Mouse (Mus musculus): Measurements from ENCODE around the gene Zfp626. TPM values are rescaled to one million over a fixed set of nuclear protein-coding genes. Genes with fewer than 3 reads are reported as not detected.

Gene Zfp626
- total and polyA plus RNA-seq, 3 experiments, result 3.2 to 4.0 TPM; not detected in 1

DNA sequence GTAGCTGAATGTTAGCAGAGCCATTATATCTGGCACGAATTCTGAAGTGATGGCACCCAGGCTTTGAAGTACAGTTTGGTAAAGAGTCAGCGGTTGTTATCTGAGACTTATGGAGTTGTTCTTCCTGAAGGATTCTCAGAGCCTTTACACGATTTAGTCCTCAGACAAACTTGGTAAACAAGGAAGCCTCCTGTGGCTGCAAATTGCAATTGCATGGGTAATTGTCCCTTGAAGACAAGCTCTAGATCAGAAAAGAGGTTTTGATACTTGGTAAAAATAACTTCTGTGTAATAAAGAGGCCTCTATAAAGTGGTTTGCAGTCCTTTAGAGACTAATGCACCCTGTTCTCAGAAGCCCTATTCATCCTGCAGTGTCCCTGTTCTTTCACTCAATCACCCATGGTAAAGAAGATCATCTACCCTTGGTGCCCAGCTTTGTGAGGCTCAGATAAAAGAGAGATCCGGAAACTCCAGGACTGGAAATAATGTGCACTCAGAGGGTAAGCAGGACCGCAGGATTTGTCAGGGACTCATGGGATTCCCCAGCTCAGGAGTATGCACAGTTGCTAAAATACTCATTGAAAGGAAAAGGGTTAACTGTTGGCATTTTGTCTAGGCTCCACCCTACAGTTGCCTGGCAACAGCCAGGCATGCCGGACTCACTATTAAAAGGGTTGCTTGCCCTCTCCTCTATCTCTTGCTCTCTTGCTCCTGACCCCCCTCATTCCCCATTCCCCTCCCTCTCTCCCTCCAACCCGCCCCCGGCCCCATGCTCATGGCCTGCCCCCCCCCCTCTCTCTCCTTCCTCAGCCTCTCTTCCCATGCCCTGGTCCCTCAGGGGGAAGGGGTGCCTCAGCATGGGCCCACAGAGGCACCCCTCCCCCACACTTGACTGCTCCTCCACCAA, 8.8 kb upstream of the Zfp626 start:
- no peaks in the 10 kb centered on the region for H3K79me2 ChIP-seq (ENCODE audit: control insufficient read depth, insufficient read depth, low read length, poor library complexity)
- no peak overlapping the region for H3K27ac ChIP-seq (ENCODE audit: control insufficient read depth, low read depth, low read length)
- no peak overlapping the region for H3K9ac ChIP-seq (ENCODE audit: control insufficient read depth, low read depth, low read length, poor library complexity, severe bottlenecking)
- no peak overlapping the region for H3K4me3 ChIP-seq (ENCODE audit: control insufficient read depth in 1 of 2, insufficient read depth in 1 of 2, low read depth in 2 of 2, low read length in 2 of 2)
- no peaks in the 10 kb centered on the region for H3K36me3 ChIP-seq (ENCODE audit: control insufficient read depth in 1 of 2, insufficient read depth in 2 of 2, low read length in 2 of 2)
- no peaks in the 10 kb centered on the region; a peak in 1 of 4 replicates for H3K27me3 ChIP-seq (ENCODE audit: control insufficient read depth in 1 of 2, insufficient read depth in 2 of 2, low read length in 2 of 2)
- no peak for TF ChIP-seq ZNF384 (IDR thresholded peaks at IDR 0.05; ENCODE audit: low read depth, low read length)
- TF ChIP-seq HCFC1 (IDR thresholded peaks at IDR 0.05; ENCODE audit: low read depth, low read length), result no peak
- no peak for TF ChIP-seq CTCF (IDR thresholded peaks at IDR 0.05 in 2 of 3, conservative IDR thresholded peaks at IDR 0.05 in 1 of 3; ENCODE audit: control insufficient read depth in 1 of 3, insufficient read depth in 1 of 3, low read depth in 2 of 3, low read length in 3 of 3, poor library complexity in 1 of 3, severe bottlenecking in 1 of 3)
- no peak for TF ChIP-seq ZMIZ1 (IDR thresholded peaks at IDR 0.05; ENCODE audit: low read depth, low read length)
- TF ChIP-seq MYB (IDR thresholded peaks at IDR 0.05; ENCODE audit: low read depth, low read length), result no peak
- TF ChIP-seq TBP (IDR thresholded peaks at IDR 0.05; ENCODE audit: low read depth, low read length), result no peak
- TF ChIP-seq ZC3H11A (IDR thresholded peaks at IDR 0.05; ENCODE audit: low read depth, low read length), result no peak
- no peak for TF ChIP-seq CHD2 (IDR thresholded peaks at IDR 0.05; ENCODE audit: low read length)
- no peak for TF ChIP-seq MAFK (IDR thresholded peaks at IDR 0.05; ENCODE audit: borderline replicate concordance, low read depth, low read length)
- no peak for TF ChIP-seq MEF2A (IDR thresholded peaks at IDR 0.05; ENCODE audit: extremely low read depth, insufficient replicate concordance, low read depth, low read length, poor library complexity, severe bottlenecking)
- TF ChIP-seq KAT2A (conservative IDR thresholded peaks at IDR 0.05; ENCODE audit: low read depth, low read length), result no peak
- no peak for TF ChIP-seq RAD21 (IDR thresholded peaks at IDR 0.05; ENCODE audit: low read depth, low read length)
- no peak for TF ChIP-seq NELFE (IDR thresholded peaks at IDR 0.05; ENCODE audit: low read depth, low read length)
- TF ChIP-seq JUND (IDR thresholded peaks at IDR 0.05; ENCODE audit: low read depth, low read length), result no peak
- no peak for DNase-seq (ENCODE audit: low read depth, low spot score)
- no peaks in the 10 kb centered on the region for H3K4me1 ChIP-seq (ENCODE audit: control insufficient read depth in 1 of 2, insufficient read depth in 2 of 2, low read length in 2 of 2)
- no peaks in the 10 kb centered on the region for H3K9me3 ChIP-seq (replicated peaks; ENCODE audit: insufficient read depth, low read length)

GRCm38 (mm10) chr7:27801137-27801536, 5.9 kb upstream of the Zfp626 start:
- Histone ChIP-seq H3K27me3 (ENCODE audit: control insufficient read depth in 1 of 2, insufficient read depth in 2 of 2, low read length in 2 of 2) (no peaks in the 10 kb centered on the region), H3K4me1 (ENCODE audit: control insufficient read depth in 1 of 2, insufficient read depth in 2 of 2, low read length in 2 of 2) (no peaks in the 10 kb centered on the region), H3K4me3 (ENCODE audit: control insufficient read depth in 1 of 2, insufficient read depth in 1 of 2, low read depth in 2 of 2, low read length in 2 of 2) (no peak overlapping the region), H3K9ac (ENCODE audit: control insufficient read depth, low read depth, low read length, poor library complexity, severe bottlenecking) (no peak overlapping the region), H3K9me3 (replicated peaks; ENCODE audit: insufficient read depth, low read length) (no peaks in the 10 kb centered on the region), H3K79me2 (ENCODE audit: control insufficient read depth, insufficient read depth, low read length, poor library complexity) (peaks cover 11% of the 10 kb centered on the region), H3K27ac (ENCODE audit: control insufficient read depth, low read depth, low read length) (no peak overlapping the region), H3K36me3 (ENCODE audit: control insufficient read depth in 1 of 2, insufficient read depth in 2 of 2, low read length in 2 of 2) (peaks cover 0 to 6% of the 10 kb centered on the region in 2 experiments; a peak in 2 of 4 replicates)
- TF ChIP-seq ZC3H11A (IDR thresholded peaks at IDR 0.05; ENCODE audit: low read depth, low read length) (peak; percentile 38), ZKSCAN1 (IDR thresholded peaks at IDR 0.05; ENCODE audit: low read depth, low read length) (0 out of 2 replicates have a peak, but pooled peaks have one; percentile 20), POLR2AphosphoS2 (IDR thresholded peaks at IDR 0.05; ENCODE audit: low read length) (no peak), SIN3A (IDR thresholded peaks at IDR 0.05; ENCODE audit: low read length) (no peak), UBTF (IDR thresholded peaks at IDR 0.05; ENCODE audit: borderline replicate concordance, insufficient read depth, low read depth, low read length) (no peak), MAFK (IDR thresholded peaks at IDR 0.05; ENCODE audit: borderline replicate concordance, low read depth, low read length) (no peak), USF2 (IDR thresholded peaks at IDR 0.05; ENCODE audit: borderline replicate concordance in 1 of 2, insufficient read depth in 1 of 2, low read depth in 1 of 2, low read length in 2 of 2) (no peak), GABPA (IDR thresholded peaks at IDR 0.05; ENCODE audit: low read depth, low read length) (no peak), MXI1 (IDR thresholded peaks at IDR 0.05; ENCODE audit: low read depth, low read length) (no peak), CTCF (IDR thresholded peaks at IDR 0.05 in 2 of 3, conservative IDR thresholded peaks at IDR 0.05 in 1 of 3; ENCODE audit: control insufficient read depth in 1 of 3, insufficient read depth in 1 of 3, low read depth in 2 of 3, low read length in 3 of 3, poor library complexity in 1 of 3, severe bottlenecking in 1 of 3) (peak; percentile 5 to 55 (median 38); a peak in 4 of 6 replicates), RAD21 (IDR thresholded peaks at IDR 0.05; ENCODE audit: low read depth, low read length) (peak; percentile 40), CHD1 (IDR thresholded peaks at IDR 0.05; ENCODE audit: low read depth, low read length) (no peak), SMC3 (IDR thresholded peaks at IDR 0.05; ENCODE audit: low read depth, low read length) (peak; percentile 63), MAZ (IDR thresholded peaks at IDR 0.05; ENCODE audit: low read depth, low read length) (no peak)
- DNase-seq (ENCODE audit: low read depth, low spot score), result peak; percentile 35

Data from MEL (cell line).